Mouse (Mus musculus): ENCODE data around the gene Wasf2.

Gene Wasf2

GRCm38 (mm10) chr4:133101751-133102150, 28.6 kb upstream of the Wasf2 start:
- DNase-seq, result no peak

GRCm38 (mm10) chr4:133103525-133104193, 26.6 kb upstream of the Wasf2 start:
- DNase-seq, result no peak

- no peak for DNase-seq
Measured at GRCm38 (mm10) chr4:133104194-133104569, 26.1 kb upstream of the Wasf2 start.

- no peak for DNase-seq
Measured at GRCm38 (mm10) chr4:133106691-133107090, 23.6 kb upstream of the Wasf2 start.

- DNase-seq, result no peak
Measured at GRCm38 (mm10) chr4:133107788-133108281, 22.5 kb upstream of the Wasf2 start.

- DNase-seq, result no peak
Measured at GRCm38 (mm10) chr4:133108481-133109334, 21.6 kb upstream of the Wasf2 start.

GRCm38 (mm10) chr4:133109335-133109801, 20.9 kb upstream of the Wasf2 start:
- no peak for DNase-seq

GRCm38 (mm10) chr4:133112175-133112838, 18.0 kb upstream of the Wasf2 start:
- DNase-seq, result no peak

- no peak for DNase-seq
Measured at GRCm38 (mm10) chr4:133113351-133113882, 16.9 kb upstream of the Wasf2 start.

- no peak for DNase-seq
Measured at GRCm38 (mm10) chr4:133114762-133115161, 15.5 kb upstream of the Wasf2 start.

- no peak for DNase-seq
Measured at GRCm38 (mm10) chr4:133115721-133116429, 14.4 kb upstream of the Wasf2 start.

GRCm38 (mm10) chr4:133116756-133117470, 13.4 kb upstream of the Wasf2 start:
- DNase-seq, result peak; percentile 35

- DNase-seq, result peak; percentile 60
Measured at GRCm38 (mm10) chr4:133117556-133118411, 12.5 kb upstream of the Wasf2 start.

- no peak for DNase-seq
Measured at GRCm38 (mm10) chr4:133118775-133119375, 11.4 kb upstream of the Wasf2 start.

- DNase-seq, result no peak
Measured at GRCm38 (mm10) chr4:133119579-133119978, 10.7 kb upstream of the Wasf2 start.

- DNase-seq, result peak; percentile 36
Measured at GRCm38 (mm10) chr4:133120833-133121321, 9.4 kb upstream of the Wasf2 start.

GRCm38 (mm10) chr4:133121416-133121815, 8.9 kb upstream of the Wasf2 start:
- DNase-seq, result no peak

- no peak for DNase-seq
Measured at GRCm38 (mm10) chr4:133121974-133122637, 8.2 kb upstream of the Wasf2 start.

GRCm38 (mm10) chr4:133127079-133127478, 3.2 kb upstream of the Wasf2 start:
- no peak for DNase-seq

GRCm38 (mm10) chr4:133127894-133128293, 2.4 kb upstream of the Wasf2 start:
- no peak for DNase-seq
